Mouse (Mus musculus): ENCODE results near the gene Kdm4a. TPM values are rescaled to one million over a fixed set of nuclear protein-coding genes. Genes with fewer than 3 reads are reported as not detected.
A peak's percentile ranks its signal among the peaks of the same experiment; 100 is the strongest.

The Kdm4a gene
- polyA plus RNA-seq, 1 experiment from 2014 or later: 32.4 TPM

DNA sequence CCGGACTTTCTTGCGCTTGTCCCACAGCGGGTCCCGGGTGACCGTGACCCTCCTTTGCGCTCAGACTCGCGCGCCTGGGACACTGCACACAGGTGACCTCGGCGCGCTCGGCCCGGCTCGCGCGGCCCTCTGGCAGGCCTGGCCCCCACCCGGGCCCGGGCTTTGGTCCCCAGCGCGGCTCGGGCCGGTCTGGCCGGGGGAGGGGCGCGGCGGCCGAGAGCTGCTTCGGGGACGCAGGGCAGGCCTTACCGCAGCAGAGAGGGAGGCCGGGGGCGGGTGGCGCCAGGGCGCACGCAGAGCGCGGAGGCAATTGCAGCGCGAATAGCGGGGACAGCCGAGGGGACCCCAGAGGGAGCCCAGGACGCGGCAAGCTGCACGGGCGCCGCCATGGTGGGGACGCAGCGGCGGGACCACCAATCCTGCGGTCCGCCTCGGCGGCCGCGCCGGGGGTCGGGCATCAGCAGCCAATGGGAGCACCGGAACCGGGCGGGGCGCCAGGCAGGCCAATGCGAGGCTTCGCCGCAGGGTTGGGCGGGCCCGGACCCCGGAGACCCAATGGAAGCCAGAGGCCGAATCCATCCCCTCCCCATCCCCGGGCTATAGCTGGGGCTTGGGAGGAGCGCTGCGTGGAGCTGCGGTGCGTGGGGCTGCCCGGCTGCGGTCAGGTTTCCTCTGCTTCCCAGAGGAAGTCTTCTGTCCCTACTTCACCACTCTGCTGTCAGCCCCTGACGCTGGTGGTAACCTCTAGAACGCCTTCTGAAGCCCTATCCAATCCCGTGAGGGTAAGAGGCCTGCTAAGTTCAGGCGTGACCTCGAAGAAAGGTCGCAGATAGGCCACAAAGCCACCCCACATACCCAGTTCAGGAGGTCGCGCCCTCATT is 45.1 kb downstream of the Kdm4a start, which contains the start of gene St3gal3:
St3gal3 (minus strand) TSS at position 430 of the 881 bp plus-strand sequence.
- no peaks in the 10 kb centered on the region for H3K9me3 ChIP-seq (ENCODE audit: control insufficient read depth, low read length)
- H3K9ac ChIP-seq (ENCODE audit: low read length): peak within 1 kb of the TSS; percentile 86
- no peaks in the 10 kb centered on the region for H3K27me3 ChIP-seq (ENCODE audit: control insufficient read depth, insufficient read depth, low read depth, low read length)
- peak; percentile 99 for ATAC-seq (ENCODE audit: low read depth)
- H3K4me2 ChIP-seq (ENCODE audit: low read depth, low read length): peak within 1 kb of the TSS; percentile 64
- H3K4me3 ChIP-seq (ENCODE audit: low read length): peak within 1 kb of the TSS; percentile 91
- H3K27ac ChIP-seq (ENCODE audit: low read length): peak within 1 kb of the TSS; percentile 47; the same call in 1 of the 2 replicates
- WGBS: under 1% methylated on average over 81 of the region's 84 CpGs
- H3K36me3 ChIP-seq (ENCODE audit: control insufficient read depth, insufficient read depth, low read length): peaks cover 22% of the 10 kb centered on the region
- peaks cover 13% of the 10 kb centered on the region for H3K4me1 ChIP-seq (replicated peaks; ENCODE audit: control insufficient read depth, insufficient read depth, low read length)

DNA sequence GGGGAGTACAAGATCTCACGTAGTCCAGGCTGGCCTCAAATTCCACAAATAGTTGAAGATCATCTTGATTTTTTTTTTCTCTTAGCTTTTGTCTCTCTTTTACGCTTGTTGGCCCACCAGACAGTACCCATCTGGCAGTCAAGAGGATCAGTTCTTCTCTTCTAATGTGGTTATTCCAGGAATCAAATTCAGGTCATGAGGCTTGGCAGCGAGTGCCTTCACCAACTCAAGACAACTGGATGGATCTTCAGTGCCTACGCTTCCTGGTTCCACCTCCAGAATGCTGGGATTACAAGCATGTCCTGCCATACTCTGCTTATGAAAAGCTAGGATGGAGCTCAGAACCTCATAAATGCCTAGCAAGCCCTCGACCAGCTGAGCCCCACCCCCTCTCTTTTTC is 48.5 kb downstream of the Kdm4a start:
- Histone ChIP-seq H3K9ac (ENCODE audit: low read length) (no peak overlapping the region), H3K9me3 (ENCODE audit: control insufficient read depth, low read length) (no peaks in the 10 kb centered on the region), H3K36me3 (ENCODE audit: control insufficient read depth, insufficient read depth, low read length) (peaks cover 1% of the 10 kb centered on the region; the same call in 1 of the 2 replicates), H3K4me2 (ENCODE audit: low read depth, low read length) (no peak overlapping the region), H3K4me3 (ENCODE audit: low read length) (no peak overlapping the region), H3K4me1 (replicated peaks; ENCODE audit: control insufficient read depth, insufficient read depth, low read length) (peaks cover 13% of the 10 kb centered on the region), H3K27me3 (ENCODE audit: control insufficient read depth, insufficient read depth, low read depth, low read length) (no peaks in the 10 kb centered on the region), H3K27ac (ENCODE audit: low read length) (no peak overlapping the region)
- 88% methylated on average over 5 of the region's 5 CpGs for WGBS
- ATAC-seq (ENCODE audit: low read depth): no peak

DNA sequence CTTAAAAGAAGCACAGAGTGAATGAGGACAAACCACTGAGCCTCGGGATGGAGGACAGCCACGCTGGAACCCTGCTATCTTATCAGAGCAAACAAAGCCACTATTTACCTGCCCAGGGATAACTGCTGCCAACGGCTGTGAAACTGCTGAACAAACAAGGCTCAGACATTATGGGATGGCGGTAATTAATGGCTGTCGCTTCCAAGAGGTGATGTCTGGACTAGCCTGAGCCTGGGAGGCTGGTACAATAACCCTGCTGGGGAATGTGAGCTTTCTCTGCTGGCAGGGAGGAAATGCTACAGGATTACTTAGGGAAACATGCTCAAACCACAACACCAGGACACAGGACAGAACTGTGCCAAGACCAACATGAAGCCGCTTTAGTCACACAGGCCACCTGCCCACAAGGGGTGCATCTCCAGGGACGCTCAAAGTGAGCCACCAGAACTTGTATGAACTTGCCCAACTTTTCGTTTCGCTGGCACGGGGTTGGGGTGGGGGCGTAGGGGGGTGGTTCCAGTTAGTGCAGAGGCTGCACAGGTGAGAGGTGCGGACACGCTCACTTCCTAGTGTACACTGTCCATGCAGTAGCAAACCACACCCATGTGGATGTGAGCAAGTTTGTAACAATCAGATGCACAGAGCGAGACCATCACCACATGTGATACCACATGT is 56.7 kb downstream of the Kdm4a start:
- H3K9ac ChIP-seq (ENCODE audit: low read length): 0 out of 2 replicates have a peak overlapping the region, but pooled peaks have one; percentile 15
- no peaks in the 10 kb centered on the region for H3K27me3 ChIP-seq (ENCODE audit: control insufficient read depth, insufficient read depth, low read depth, low read length)
- no peaks in the 10 kb centered on the region for H3K9me3 ChIP-seq (ENCODE audit: control insufficient read depth, low read length)
- H3K4me2 ChIP-seq (ENCODE audit: low read depth, low read length): no peak overlapping the region
- 72% methylated on average over 14 of the region's 14 CpGs for WGBS
- H3K36me3 ChIP-seq (ENCODE audit: control insufficient read depth, insufficient read depth, low read length): no peaks in the 10 kb centered on the region
- no peak overlapping the region for H3K27ac ChIP-seq (ENCODE audit: low read length)
- no peak overlapping the region for H3K4me3 ChIP-seq (ENCODE audit: low read length)
- H3K4me1 ChIP-seq (replicated peaks; ENCODE audit: control insufficient read depth, insufficient read depth, low read length): peaks cover 2% of the 10 kb centered on the region; the same call in 1 of the 2 replicates
- peak; percentile 26; the same call in 1 of the 2 replicates for ATAC-seq (ENCODE audit: low read depth)

DNA sequence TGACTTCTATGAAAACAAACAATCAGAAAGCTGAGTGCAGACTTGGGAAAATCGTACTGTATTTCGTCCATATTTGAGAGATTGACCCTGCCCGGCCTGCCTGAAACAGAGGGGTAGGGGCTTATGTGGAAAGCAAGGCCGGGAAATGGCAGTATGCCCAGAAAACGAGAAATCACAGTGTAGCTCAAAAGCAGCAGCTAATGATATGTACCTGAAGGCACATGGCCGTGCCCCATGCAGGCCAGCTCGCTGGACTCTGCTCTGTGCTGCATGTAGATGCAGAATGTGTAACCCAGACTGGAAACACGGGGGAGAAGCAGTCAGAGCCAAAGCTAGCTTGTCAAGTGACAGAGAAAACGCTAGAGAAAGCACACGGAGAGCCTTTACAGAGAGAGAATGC is 57.8 kb downstream of the Kdm4a start:
- no peak for ATAC-seq (ENCODE audit: low read depth)
- WGBS: 64% methylated on average over 10 of the region's 10 CpGs
- Histone ChIP-seq H3K4me2 (ENCODE audit: low read depth, low read length) (no peak overlapping the region), H3K4me3 (ENCODE audit: low read length) (no peak overlapping the region), H3K9me3 (ENCODE audit: control insufficient read depth, low read length) (no peaks in the 10 kb centered on the region), H3K9ac (ENCODE audit: low read length) (no peak overlapping the region), H3K27ac (ENCODE audit: low read length) (no peak overlapping the region), H3K36me3 (ENCODE audit: control insufficient read depth, insufficient read depth, low read length) (no peaks in the 10 kb centered on the region), H3K27me3 (ENCODE audit: control insufficient read depth, insufficient read depth, low read depth, low read length) (no peaks in the 10 kb centered on the region), H3K4me1 (replicated peaks; ENCODE audit: control insufficient read depth, insufficient read depth, low read length) (peaks cover 2% of the 10 kb centered on the region; the same call in 1 of the 2 replicates)

DNA sequence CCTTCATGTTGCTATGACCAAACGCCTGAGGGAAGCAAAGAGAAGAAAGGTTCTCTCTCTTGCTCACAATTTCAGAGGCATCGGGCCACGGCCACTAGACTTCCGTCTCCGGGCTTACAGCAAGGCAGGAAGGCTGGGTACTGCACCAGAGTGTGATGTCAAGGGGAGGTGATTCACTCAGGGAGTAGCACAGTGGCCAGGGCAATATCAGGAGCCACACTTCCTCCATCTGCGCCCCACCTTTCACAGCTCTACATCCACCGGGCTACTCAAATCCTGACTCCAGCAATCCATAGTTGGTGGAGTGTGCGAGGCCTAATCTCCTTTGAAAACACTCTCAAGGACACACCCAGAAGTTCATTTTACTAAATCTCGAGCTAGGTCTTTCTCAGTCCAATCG is 62.3 kb downstream of the Kdm4a start:
- Histone ChIP-seq H3K9me3 (ENCODE audit: control insufficient read depth, low read length) (no peaks in the 10 kb centered on the region), H3K27ac (ENCODE audit: low read length) (no peak overlapping the region), H3K9ac (ENCODE audit: low read length) (no peak overlapping the region), H3K4me3 (ENCODE audit: low read length) (no peak overlapping the region), H3K4me1 (replicated peaks; ENCODE audit: control insufficient read depth, insufficient read depth, low read length) (no peaks in the 10 kb centered on the region), H3K27me3 (ENCODE audit: control insufficient read depth, insufficient read depth, low read depth, low read length) (no peaks in the 10 kb centered on the region), H3K4me2 (ENCODE audit: low read depth, low read length) (no peak overlapping the region), H3K36me3 (ENCODE audit: control insufficient read depth, insufficient read depth, low read length) (no peaks in the 10 kb centered on the region)
- WGBS: 89% methylated on average over 10 of the region's 10 CpGs
- ATAC-seq (ENCODE audit: low read depth): no peak

DNA sequence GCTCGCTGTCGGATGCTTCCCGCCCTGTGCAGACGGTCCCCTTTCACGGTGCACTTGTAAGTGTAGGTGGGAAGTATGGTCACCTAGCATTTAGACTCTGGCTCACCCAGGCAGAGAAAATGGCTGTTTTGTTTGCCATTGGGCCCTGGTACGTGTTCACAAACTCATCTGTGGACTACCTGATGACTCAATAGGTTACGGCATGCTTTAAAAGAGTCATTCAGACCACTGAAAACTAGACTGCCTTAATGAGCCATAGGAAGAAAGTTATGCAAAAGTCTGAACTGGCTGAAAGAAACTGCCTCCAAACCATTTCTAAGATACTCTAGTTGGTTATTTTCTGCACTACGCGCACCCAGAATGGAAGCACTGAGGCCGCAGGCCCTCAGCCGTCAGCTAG is 63.7 kb downstream of the Kdm4a start:
- ATAC-seq (ENCODE audit: low read depth): no peak
- no peaks in the 10 kb centered on the region for H3K4me1 ChIP-seq (replicated peaks; ENCODE audit: control insufficient read depth, insufficient read depth, low read length)
- H3K36me3 ChIP-seq (ENCODE audit: control insufficient read depth, insufficient read depth, low read length): no peaks in the 10 kb centered on the region
- 88% methylated on average over 11 of the region's 11 CpGs for WGBS
- no peak overlapping the region for H3K9ac ChIP-seq (ENCODE audit: low read length)
- no peak overlapping the region for H3K4me3 ChIP-seq (ENCODE audit: low read length)
- H3K4me2 ChIP-seq (ENCODE audit: low read depth, low read length): no peak overlapping the region
- no peak overlapping the region for H3K27ac ChIP-seq (ENCODE audit: low read length)
- H3K27me3 ChIP-seq (ENCODE audit: control insufficient read depth, insufficient read depth, low read depth, low read length): no peaks in the 10 kb centered on the region
- no peaks in the 10 kb centered on the region for H3K9me3 ChIP-seq (ENCODE audit: control insufficient read depth, low read length)

DNA sequence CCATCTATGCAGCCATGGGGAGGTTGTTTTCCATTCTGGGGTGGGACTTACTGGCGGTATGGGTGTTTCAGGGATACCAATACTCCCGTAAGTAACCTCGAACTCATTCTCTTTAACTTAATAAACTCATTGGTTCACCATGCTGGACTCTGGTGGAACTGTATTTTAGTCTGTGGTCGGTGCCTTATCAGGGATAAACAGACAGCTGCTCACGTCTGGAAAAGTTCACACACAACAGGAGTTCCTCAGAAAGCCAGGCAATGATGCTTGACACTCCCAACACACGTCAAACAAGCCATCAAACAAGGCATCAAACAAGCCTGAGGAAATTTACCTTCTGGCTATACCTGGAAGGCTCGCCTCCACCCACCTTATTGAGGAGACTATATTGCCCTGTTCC is 64.7 kb downstream of the Kdm4a start:
- no peak overlapping the region for H3K27ac ChIP-seq (ENCODE audit: low read length)
- no peaks in the 10 kb centered on the region for H3K27me3 ChIP-seq (ENCODE audit: control insufficient read depth, insufficient read depth, low read depth, low read length)
- no peak overlapping the region for H3K4me2 ChIP-seq (ENCODE audit: low read depth, low read length)
- H3K36me3 ChIP-seq (ENCODE audit: control insufficient read depth, insufficient read depth, low read length): no peaks in the 10 kb centered on the region
- H3K4me1 ChIP-seq (replicated peaks; ENCODE audit: control insufficient read depth, insufficient read depth, low read length): no peaks in the 10 kb centered on the region
- H3K9ac ChIP-seq (ENCODE audit: low read length): no peak overlapping the region
- WGBS: 81% methylated on average over 7 of the region's 7 CpGs
- no peak overlapping the region for H3K4me3 ChIP-seq (ENCODE audit: low read length)
- ATAC-seq (ENCODE audit: low read depth): no peak
- H3K9me3 ChIP-seq (ENCODE audit: control insufficient read depth, low read length): no peaks in the 10 kb centered on the region

DNA sequence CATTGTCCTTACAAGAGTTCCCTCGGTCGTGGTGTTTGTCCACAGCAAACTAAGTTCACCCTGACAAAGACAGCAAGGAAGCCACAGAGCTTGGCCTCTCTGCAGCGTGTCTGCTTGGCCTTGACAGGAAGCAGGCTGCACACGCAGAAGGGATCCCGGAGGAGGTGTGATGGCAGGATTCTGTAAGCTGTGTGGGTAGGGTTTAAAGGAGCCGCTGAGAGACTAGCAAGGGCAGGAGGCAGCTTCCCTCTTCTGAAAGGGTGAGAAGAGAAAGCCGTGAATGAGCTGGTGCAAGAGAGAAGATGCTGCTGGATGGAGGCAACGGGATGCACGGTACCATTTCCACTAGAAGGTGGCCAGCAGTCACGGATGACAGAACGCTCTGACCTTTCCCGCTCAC is 67.2 kb downstream of the Kdm4a start:
- ATAC-seq (ENCODE audit: low read depth): no peak
- 55% methylated on average over 12 of the region's 12 CpGs for WGBS
- no peaks in the 10 kb centered on the region for H3K27me3 ChIP-seq (ENCODE audit: control insufficient read depth, insufficient read depth, low read depth, low read length)
- no peak overlapping the region for H3K4me3 ChIP-seq (ENCODE audit: low read length)
- no peak overlapping the region for H3K4me2 ChIP-seq (ENCODE audit: low read depth, low read length)
- H3K36me3 ChIP-seq (ENCODE audit: control insufficient read depth, insufficient read depth, low read length): no peaks in the 10 kb centered on the region
- H3K4me1 ChIP-seq (replicated peaks; ENCODE audit: control insufficient read depth, insufficient read depth, low read length): peaks cover 8% of the 10 kb centered on the region; the same call in 1 of the 2 replicates
- H3K9ac ChIP-seq (ENCODE audit: low read length): no peak overlapping the region
- peaks cover 4% of the 10 kb centered on the region; the same call in 1 of the 2 replicates for H3K9me3 ChIP-seq (ENCODE audit: control insufficient read depth, low read length)
- no peak overlapping the region for H3K27ac ChIP-seq (ENCODE audit: low read length)

DNA sequence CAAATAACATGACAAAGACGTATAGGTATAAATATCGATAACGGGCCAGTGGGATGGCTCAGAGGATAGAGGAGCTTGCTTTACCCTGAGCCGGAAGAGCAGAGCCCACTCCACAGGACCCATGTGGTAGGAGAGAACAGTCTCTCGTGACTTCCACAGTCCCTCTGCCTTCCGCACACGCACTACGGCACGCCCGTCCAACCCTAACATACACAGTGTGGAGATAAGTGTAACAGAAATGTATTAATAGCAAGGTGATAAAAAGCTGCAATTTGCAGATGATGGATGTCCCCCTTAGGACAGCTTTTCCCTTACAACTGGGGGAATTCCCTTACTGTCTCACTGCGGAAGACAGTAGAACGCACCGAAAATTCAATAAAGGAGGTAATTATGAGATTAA is 70.2 kb downstream of the Kdm4a start:
- H3K27ac ChIP-seq (ENCODE audit: low read length): peak overlapping the region; percentile 23; the same call in 1 of the 2 replicates

More for the DNA sequence above, 70.2 kb downstream of the Kdm4a start:
- 57% methylated on average over 13 of the region's 13 CpGs for WGBS
- Histone ChIP-seq H3K9me3 (ENCODE audit: control insufficient read depth, low read length) (peaks cover 4% of the 10 kb centered on the region; the same call in 1 of the 2 replicates), H3K4me2 (ENCODE audit: low read depth, low read length) (no peak overlapping the region), H3K27me3 (ENCODE audit: control insufficient read depth, insufficient read depth, low read depth, low read length) (no peaks in the 10 kb centered on the region), H3K36me3 (ENCODE audit: control insufficient read depth, insufficient read depth, low read length) (no peaks in the 10 kb centered on the region), H3K4me3 (ENCODE audit: low read length) (no peak overlapping the region), H3K9ac (ENCODE audit: low read length) (no peak overlapping the region), H3K4me1 (replicated peaks; ENCODE audit: control insufficient read depth, insufficient read depth, low read length) (peaks cover 12% of the 10 kb centered on the region)
- ATAC-seq (ENCODE audit: low read depth): no peak
